Mouse (Mus musculus) heart, embryonic 10.5 days (tissue): ENCODE measurements around the gene Lipe. TPM values are rescaled to one million over a fixed set of nuclear protein-coding genes. Genes with fewer than 3 reads are reported as not detected.

Experiments used
- DNase-seq: peaks from one replicate; pipeline ENCODE4 v3.0.0-alpha.2; 2017; ENCODE audit warnings: low spot score
- H3K27ac ChIP-seq: fragments of 300-500 bp; sonication (generic); 2 replicates; pipeline ENCODE4 v1.5.1; 2016; ENCODE audit warnings: mild to moderate bottlenecking
- H3K27me3 ChIP-seq: fragments of 300-500 bp; sonication (generic); 2 replicates; pipeline ENCODE4 v1.6.1; 2016; ENCODE audit warnings: mild to moderate bottlenecking; ENCODE audit not compliant: poor library complexity, insufficient read depth, severe bottlenecking
- H3K36me3 ChIP-seq: fragments of 300-500 bp; sonication (generic); 2 replicates; pipeline ENCODE4 v1.6.1; 2016; ENCODE audit warnings: mild to moderate bottlenecking, moderate library complexity
- H3K4me1 ChIP-seq: fragments of 300-500 bp; sonication (generic); 2 replicates; pipeline ENCODE4 v1.6.1; 2016; ENCODE audit warnings: mild to moderate bottlenecking
- H3K4me3 ChIP-seq: fragments of 300-500 bp; sonication (generic); 2 replicates; pipeline ENCODE4 v1.5.1; 2016; ENCODE audit warnings: mild to moderate bottlenecking, moderate library complexity
- H3K9me3 ChIP-seq: fragments of 300-500 bp; sonication (generic); 2 replicates; pipeline ENCODE4 v1.6.1; 2016; ENCODE audit warnings: mild to moderate bottlenecking, moderate library complexity
- WGBS: fragments of 180-500 bp; shearing (Covaris S2); methylation state at CpG from one replicate; pipeline ENCODE4 v1.1.7; 2016; 5-methylcytosine and 5-hydroxymethylcytosine counted together
- polyA plus RNA-seq: library from polyadenylated mRNA; unstranded; fragments of >200 nt; fragmentation: Nextera tagmentation; extraction: Ambion mirVana; gene quantifications from 2 replicates; pipeline ENCODE4 v1.2.1, GENCODE M21; 2016

The Lipe gene
- 3.3 and 4.7 TPM in 2 replicates for polyA plus RNA-seq

DNA sequence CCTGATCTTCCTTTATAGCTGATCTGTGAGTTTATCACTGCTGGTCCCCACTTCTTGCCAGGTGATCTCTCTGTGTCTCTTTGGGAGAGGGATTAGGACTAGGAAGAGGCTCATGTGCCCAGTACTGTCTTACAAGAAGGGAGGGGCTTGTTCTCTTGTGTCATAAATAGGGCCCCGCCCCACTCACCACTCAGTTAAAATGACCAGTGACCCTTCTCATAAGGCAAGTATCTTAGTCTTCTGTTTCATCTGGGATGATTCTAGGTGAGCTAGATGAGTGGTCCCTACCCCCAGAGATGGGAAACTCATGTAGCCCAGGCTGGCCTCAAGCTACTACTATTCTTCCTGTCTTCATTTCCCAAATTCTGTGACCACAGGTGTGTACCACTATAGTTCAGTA lies at the start of gene Lipe:
TSS of gene Lipe (minus strand) at position 101 of the 400 bp plus-strand sequence.
- Histone ChIP-seq H3K4me1 (peaks cover 21% of the 10 kb centered on the region), H3K27me3 (peaks cover 13% of the 10 kb centered on the region; the same call in 1 of the 2 replicates), H3K9me3 (no peaks in the 10 kb centered on the region), H3K36me3 (no peaks in the 10 kb centered on the region), H3K27ac (no peak within 1 kb of the TSS), H3K4me3 (no peak within 1 kb of the TSS)
- no peak for DNase-seq
- WGBS: 97% methylated on average over 1 of the region's 1 CpGs

- Histone ChIP-seq H3K9me3 (no peaks in the 10 kb centered on the region), H3K4me3 (no peak overlapping the region), H3K36me3 (no peaks in the 10 kb centered on the region), H3K27me3 (no peaks in the 10 kb centered on the region), H3K4me1 (no peaks in the 10 kb centered on the region), H3K27ac (no peak overlapping the region)
- WGBS: 76% methylated on average over 6 of the region's 6 CpGs
- DNase-seq: no peak
These were observed 42.3 kb upstream of the Lipe start for GRCm38 (mm10) chr7:25440816-25441153.

DNA sequence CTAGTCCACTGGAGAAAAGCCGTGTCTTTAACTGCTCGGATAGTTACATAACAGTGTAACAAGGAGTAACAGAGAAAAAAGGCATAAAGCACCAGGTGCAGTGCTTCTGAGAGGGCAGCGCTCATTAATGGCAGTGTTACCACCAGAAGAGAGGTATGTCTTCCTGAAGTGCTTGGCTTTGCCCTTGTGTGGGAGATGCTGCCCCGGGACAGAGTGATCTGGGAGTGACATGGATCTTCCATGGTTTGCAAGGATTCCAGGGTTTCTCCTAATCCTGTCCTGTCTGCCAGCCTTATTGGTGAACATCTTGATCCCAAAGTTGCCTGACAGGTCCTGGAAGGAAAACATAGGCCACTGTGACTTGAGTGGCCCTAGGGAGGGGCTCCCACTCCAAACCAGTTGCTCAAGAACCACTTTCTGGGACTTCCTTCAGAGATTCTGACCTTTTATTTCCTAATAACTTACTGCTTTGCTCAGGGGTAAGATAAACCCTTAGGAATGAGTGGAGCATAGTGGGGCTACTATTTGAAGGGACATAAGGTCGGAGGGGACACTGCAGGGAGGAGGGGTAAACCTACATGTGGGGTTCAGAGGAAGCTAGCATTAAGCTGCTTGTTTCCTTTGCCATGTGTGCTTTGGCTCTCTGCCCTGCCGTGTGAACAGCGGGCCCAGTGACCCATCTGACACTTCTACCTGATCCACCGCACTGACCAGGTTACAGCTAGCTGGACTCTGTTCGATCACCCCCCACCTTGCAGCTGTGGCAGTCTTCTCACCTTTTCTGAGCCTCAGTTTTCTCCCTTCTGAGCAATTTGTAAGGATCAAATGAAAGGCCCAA lies 41.7 kb upstream of the Lipe start:
- DNase-seq: no peak
- no peaks in the 10 kb centered on the region for H3K36me3 ChIP-seq
- H3K4me3 ChIP-seq: no peak overlapping the region
- no peaks in the 10 kb centered on the region for H3K27me3 ChIP-seq
- H3K4me1 ChIP-seq: no peaks in the 10 kb centered on the region
- no peak overlapping the region for H3K27ac ChIP-seq
- H3K9me3 ChIP-seq: no peaks in the 10 kb centered on the region
- WGBS: 89% methylated on average over 9 of the region's 9 CpGs

DNA sequence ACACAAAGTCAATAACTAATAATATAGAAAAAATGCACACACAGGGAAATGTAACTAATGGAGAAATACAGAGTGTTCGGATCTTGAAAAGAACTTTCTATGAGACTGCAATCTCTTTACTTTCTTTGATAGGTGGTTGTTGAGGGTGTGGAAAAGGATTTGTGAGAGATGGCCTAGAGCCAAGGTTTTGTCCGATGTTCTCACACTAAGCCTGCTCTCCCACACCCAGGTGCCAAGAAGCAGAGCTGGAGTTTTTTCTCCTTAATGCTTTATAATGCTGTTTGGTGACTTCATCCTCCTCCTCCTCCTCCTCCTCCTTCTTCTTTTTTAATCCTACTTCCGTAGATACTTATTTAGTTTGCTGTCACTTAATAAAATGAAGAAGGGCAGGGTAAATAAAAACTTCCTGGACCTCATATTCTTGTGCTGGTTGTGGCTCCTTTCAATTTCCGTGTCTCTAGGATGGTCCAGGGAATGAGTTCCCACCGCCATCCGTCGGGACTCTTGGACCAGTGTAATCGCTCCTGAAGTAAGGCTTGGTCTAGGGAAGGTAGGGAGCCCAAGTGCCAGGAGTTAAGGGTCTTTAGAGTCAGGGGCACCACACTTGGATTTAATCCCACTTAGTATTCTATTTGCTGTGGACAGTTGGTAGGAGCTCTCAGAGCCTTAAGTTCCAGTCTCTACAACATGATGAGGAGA lies 40.8 kb upstream of the Lipe start:
- Histone ChIP-seq H3K27ac (no peak overlapping the region), H3K4me3 (no peak overlapping the region), H3K9me3 (no peaks in the 10 kb centered on the region), H3K36me3 (no peaks in the 10 kb centered on the region), H3K27me3 (no peaks in the 10 kb centered on the region), H3K4me1 (no peaks in the 10 kb centered on the region)
- WGBS: 82% methylated on average over 8 of the region's 8 CpGs
- DNase-seq: peak; percentile 59

- DNase-seq: no peak
- Histone ChIP-seq H3K27me3 (no peaks in the 10 kb centered on the region), H3K4me1 (0 out of 2 replicates have a peak, but pooled peaks cover 8% of the 10 kb centered on the region), H3K27ac (no peak overlapping the region), H3K9me3 (no peaks in the 10 kb centered on the region), H3K4me3 (no peak overlapping the region), H3K36me3 (no peaks in the 10 kb centered on the region)
- 83% methylated on average over 2 of the region's 2 CpGs for WGBS
These were observed 38.2 kb upstream of the Lipe start for GRCm38 (mm10) chr7:25436704-25437103.

DNA sequence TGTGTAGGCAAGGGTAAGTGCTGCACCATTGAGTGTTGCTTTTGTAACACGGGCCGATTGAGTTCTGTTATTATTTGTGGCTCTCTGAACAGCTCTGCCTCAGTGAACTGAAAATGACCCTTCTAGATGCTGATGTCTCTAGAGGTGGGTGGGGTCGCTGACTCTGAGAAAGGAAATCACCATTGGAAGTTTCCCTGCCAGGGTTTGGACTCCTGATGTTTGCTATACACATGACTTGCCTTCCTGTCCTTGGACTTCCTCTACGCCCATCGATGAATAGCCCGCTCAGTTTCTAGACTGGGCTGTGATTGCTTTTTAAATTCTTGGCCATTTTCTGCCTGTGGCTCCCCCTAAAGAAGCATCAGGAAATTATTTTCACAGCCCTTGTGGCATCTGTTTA lies 37.7 kb upstream of the Lipe start:
- DNase-seq: no peak
- Histone ChIP-seq H3K4me3 (no peak overlapping the region), H3K27ac (no peak overlapping the region), H3K9me3 (no peaks in the 10 kb centered on the region), H3K27me3 (no peaks in the 10 kb centered on the region), H3K4me1 (0 out of 2 replicates have a peak, but pooled peaks cover 8% of the 10 kb centered on the region), H3K36me3 (no peaks in the 10 kb centered on the region)
- whole genome bisulfite sequencing: 76% methylated on average over 6 of the region's 6 CpGs

- 0 out of 2 replicates have a peak, but pooled peaks cover 8% of the 10 kb centered on the region for H3K4me1 ChIP-seq
- no peaks in the 10 kb centered on the region for H3K36me3 ChIP-seq
- no peaks in the 10 kb centered on the region for H3K9me3 ChIP-seq
- H3K27me3 ChIP-seq: no peaks in the 10 kb centered on the region
- H3K4me3 ChIP-seq: no peak overlapping the region
- DNase-seq: no peak
- 79% methylated on average over 2 of the region's 2 CpGs for WGBS
- H3K27ac ChIP-seq: no peak overlapping the region
These were observed 37.0 kb upstream of the Lipe start for GRCm38 (mm10) chr7:25435546-25435851.

DNA sequence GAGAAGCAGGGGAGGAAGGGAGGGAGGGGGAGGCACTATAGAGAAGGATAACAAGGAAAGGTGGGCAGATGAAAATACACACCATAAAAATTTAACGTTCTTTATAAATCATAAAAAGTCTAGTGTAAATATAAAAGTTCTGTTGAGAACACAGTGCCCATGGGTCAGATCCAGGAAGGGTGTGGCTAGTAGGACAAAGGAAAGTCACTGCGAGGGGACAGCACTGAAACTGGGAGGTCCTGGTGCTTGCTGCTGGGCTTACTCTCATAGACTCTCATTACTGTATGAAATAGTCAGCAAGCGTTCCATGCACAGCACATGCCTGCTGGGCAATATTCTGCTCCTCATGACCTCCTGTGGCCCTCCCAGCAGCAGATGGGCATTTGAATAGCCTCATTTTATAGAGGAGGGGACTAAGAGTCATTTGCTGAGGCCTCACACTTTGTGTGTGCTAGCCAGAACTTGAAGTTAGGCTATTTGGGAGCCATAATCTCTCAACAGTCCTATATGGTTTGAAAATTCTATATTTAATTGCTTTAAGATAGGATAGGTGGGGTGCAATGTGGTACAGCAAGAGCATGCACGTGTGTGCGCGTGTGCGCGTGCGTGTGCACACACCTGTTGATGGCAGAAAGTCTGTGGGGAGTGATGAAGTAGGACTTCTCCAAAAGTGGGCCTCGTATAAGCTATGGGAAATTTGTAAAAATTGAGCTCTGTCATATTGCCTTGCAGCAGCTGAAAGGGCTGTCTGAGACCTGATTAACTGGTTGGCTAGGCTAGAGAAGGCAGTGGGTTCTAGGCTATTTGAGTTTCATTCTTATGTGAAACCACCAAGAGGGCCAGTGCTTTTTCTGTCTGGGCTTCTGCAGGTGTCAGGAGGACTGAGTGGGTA lies 36.4 kb upstream of the Lipe start:
- DNase-seq: no peak
- Histone ChIP-seq H3K4me3 (no peak overlapping the region), H3K4me1 (0 out of 2 replicates have a peak, but pooled peaks cover 8% of the 10 kb centered on the region), H3K27ac (no peak overlapping the region), H3K36me3 (no peaks in the 10 kb centered on the region), H3K27me3 (no peaks in the 10 kb centered on the region), H3K9me3 (no peaks in the 10 kb centered on the region)
- 84% methylated on average over 10 of the region's 10 CpGs for WGBS

- Histone ChIP-seq H3K4me3 (no peak overlapping the region), H3K27ac (no peak overlapping the region), H3K27me3 (no peaks in the 10 kb centered on the region), H3K9me3 (no peaks in the 10 kb centered on the region), H3K36me3 (no peaks in the 10 kb centered on the region), H3K4me1 (0 out of 2 replicates have a peak, but pooled peaks cover 8% of the 10 kb centered on the region)
- DNase-seq: no peak
- WGBS: 87% methylated on average over 9 of the region's 9 CpGs
These were observed 35.5 kb upstream of the Lipe start for GRCm38 (mm10) chr7:25433781-25434560.

- Histone ChIP-seq H3K36me3 (no peaks in the 10 kb centered on the region), H3K27ac (0 out of 2 replicates have a peak overlapping the region, but pooled peaks have one; percentile 16), H3K27me3 (no peaks in the 10 kb centered on the region), H3K9me3 (no peaks in the 10 kb centered on the region), H3K4me1 (0 out of 2 replicates have a peak, but pooled peaks cover 8% of the 10 kb centered on the region), H3K4me3 (no peak overlapping the region)
- WGBS: 22% methylated on average over 5 of the region's 5 CpGs
- DNase-seq: no peak
These were observed 34.6 kb upstream of the Lipe start for GRCm38 (mm10) chr7:25433007-25433541.

GRCm38 (mm10) chr7:25432381-25432780 lies 33.9 kb upstream of the Lipe start:
- no peak overlapping the region for H3K27ac ChIP-seq
- no peaks in the 10 kb centered on the region for H3K9me3 ChIP-seq
- DNase-seq: no peak
- WGBS: 84% methylated on average over 6 of the region's 6 CpGs
- H3K36me3 ChIP-seq: no peaks in the 10 kb centered on the region
- H3K4me1 ChIP-seq: 0 out of 2 replicates have a peak, but pooled peaks cover 8% of the 10 kb centered on the region
- no peak overlapping the region for H3K4me3 ChIP-seq
- H3K27me3 ChIP-seq: no peaks in the 10 kb centered on the region
